Mouse (Mus musculus): Measurements from ENCODE around the gene Kctd6. TPM values are rescaled to one million over a fixed set of nuclear protein-coding genes. Genes with fewer than 3 reads are reported as not detected.

The Kctd6 gene
- polyA plus RNA-seq, 1 experiment from 2014 or later: 10.4 TPM

DNA sequence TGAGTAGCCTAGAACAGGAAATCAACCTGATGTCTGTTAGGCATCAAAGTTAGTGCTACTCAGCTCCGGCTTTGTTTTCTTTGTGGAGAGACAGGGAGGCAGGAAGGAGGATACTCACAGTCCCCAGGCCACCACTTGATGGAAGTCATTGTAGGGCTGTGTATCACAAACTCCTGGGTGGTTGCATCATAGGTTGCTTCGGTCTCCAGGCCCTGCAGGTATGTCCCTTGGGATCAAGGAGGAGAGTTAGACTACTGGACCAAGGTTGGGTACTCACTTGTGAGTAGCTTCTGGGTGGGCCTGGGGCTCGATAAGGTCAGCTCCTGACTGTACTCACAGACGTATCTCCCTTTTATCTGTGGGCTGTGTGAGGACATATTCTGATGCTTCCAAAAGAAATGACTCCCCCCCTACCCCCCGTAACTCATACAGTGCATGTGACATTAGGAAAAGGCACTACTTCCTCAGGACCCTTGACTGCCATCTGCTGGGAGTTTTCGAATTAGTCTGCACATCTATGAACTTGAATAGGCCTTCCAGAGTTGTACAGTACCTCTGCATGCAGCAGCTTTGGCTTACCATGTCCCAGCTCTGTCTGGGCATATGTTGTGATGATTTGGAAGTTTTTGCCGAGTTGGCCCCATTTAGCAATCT is 41.3 kb downstream of the Kctd6 start:
- peak; percentile 30 for ATAC-seq (ENCODE audit: low FRiP score, low TSS enrichment)

DNA sequence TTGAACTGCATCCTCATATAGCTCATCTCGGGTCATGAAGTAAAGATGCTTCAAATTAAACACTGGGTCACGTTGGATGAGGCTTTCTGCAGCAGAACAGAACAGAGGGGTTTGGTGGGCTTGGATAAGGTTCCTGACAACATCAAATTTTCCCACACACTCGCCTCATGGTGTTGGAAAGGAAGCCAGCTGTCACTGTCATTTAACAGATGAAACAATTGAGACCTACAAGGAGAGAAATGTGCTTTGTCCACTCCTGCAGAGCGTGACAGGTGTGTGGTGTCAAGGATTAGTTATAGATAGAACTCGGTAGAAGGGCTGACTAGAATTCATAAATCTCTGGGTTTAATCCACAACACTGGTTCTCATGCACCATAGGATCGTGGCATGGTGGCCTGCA is 42.1 kb downstream of the Kctd6 start:
- Histone ChIP-seq H3K27ac (ENCODE audit: low read depth, low read length) (no peak overlapping the region), H3K4me1 (ENCODE audit: control insufficient read depth, insufficient read depth, low read length) (no peaks in the 10 kb centered on the region), H3K9me3 (ENCODE audit: control insufficient read depth, low read length) (no peaks in the 10 kb centered on the region), H3K4me3 (ENCODE audit: low read length) (no peak overlapping the region), H3K27me3 (ENCODE audit: control insufficient read depth, insufficient read depth, low read length) (no peaks in the 10 kb centered on the region), H3K9ac (ENCODE audit: low read depth, low read length) (no peak overlapping the region), H3K4me2 (replicated peaks; ENCODE audit: low read depth, low read length) (no peak overlapping the region), H3K36me3 (ENCODE audit: control insufficient read depth, insufficient read depth, low read length) (no peaks in the 10 kb centered on the region)
- no peak for ATAC-seq (ENCODE audit: low FRiP score, low TSS enrichment)
- WGBS: 63% methylated on average over 6 of the region's 6 CpGs

More for the DNA sequence above, 41.3 kb downstream of the Kctd6 start:
- Histone ChIP-seq H3K27ac (ENCODE audit: low read depth, low read length) (no peak overlapping the region), H3K9me3 (ENCODE audit: control insufficient read depth, low read length) (no peaks in the 10 kb centered on the region), H3K4me2 (replicated peaks; ENCODE audit: low read depth, low read length) (no peak overlapping the region), H3K4me3 (ENCODE audit: low read length) (no peak overlapping the region), H3K36me3 (ENCODE audit: control insufficient read depth, insufficient read depth, low read length) (no peaks in the 10 kb centered on the region), H3K9ac (ENCODE audit: low read depth, low read length) (no peak overlapping the region), H3K27me3 (ENCODE audit: control insufficient read depth, insufficient read depth, low read length) (no peaks in the 10 kb centered on the region), H3K4me1 (ENCODE audit: control insufficient read depth, insufficient read depth, low read length) (no peaks in the 10 kb centered on the region)
- 77% methylated on average over 7 of the region's 7 CpGs for WGBS

DNA sequence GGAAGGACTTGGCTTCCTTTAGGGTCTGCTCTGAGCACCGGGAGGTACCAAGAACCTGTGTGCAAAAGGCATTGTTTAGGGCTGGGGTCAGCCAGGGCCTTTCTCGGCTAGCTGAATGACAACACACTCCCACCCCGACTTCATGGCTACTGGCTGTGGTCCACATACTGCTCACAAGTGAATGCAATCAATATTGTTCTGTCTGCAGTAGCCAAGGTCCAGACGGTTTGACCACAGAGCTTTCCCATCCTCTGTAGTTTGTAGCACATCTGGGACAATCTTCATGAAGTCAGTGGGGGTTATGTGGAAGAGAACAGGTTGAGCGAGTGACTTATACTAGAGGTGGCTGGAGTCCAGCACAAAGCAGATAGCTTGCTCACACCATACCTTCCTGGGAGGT is 42.9 kb downstream of the Kctd6 start:
- H3K27me3 ChIP-seq (ENCODE audit: control insufficient read depth, insufficient read depth, low read length): no peaks in the 10 kb centered on the region
- no peaks in the 10 kb centered on the region for H3K9me3 ChIP-seq (ENCODE audit: control insufficient read depth, low read length)
- H3K4me2 ChIP-seq (replicated peaks; ENCODE audit: low read depth, low read length): no peak overlapping the region
- H3K36me3 ChIP-seq (ENCODE audit: control insufficient read depth, insufficient read depth, low read length): no peaks in the 10 kb centered on the region
- no peaks in the 10 kb centered on the region for H3K4me1 ChIP-seq (ENCODE audit: control insufficient read depth, insufficient read depth, low read length)
- H3K4me3 ChIP-seq (ENCODE audit: low read length): no peak overlapping the region
- no peak for ATAC-seq (ENCODE audit: low FRiP score, low TSS enrichment)
- WGBS: 64% methylated on average over 5 of the region's 5 CpGs
- no peak overlapping the region for H3K9ac ChIP-seq (ENCODE audit: low read depth, low read length)
- H3K27ac ChIP-seq (ENCODE audit: low read depth, low read length): no peak overlapping the region

DNA sequence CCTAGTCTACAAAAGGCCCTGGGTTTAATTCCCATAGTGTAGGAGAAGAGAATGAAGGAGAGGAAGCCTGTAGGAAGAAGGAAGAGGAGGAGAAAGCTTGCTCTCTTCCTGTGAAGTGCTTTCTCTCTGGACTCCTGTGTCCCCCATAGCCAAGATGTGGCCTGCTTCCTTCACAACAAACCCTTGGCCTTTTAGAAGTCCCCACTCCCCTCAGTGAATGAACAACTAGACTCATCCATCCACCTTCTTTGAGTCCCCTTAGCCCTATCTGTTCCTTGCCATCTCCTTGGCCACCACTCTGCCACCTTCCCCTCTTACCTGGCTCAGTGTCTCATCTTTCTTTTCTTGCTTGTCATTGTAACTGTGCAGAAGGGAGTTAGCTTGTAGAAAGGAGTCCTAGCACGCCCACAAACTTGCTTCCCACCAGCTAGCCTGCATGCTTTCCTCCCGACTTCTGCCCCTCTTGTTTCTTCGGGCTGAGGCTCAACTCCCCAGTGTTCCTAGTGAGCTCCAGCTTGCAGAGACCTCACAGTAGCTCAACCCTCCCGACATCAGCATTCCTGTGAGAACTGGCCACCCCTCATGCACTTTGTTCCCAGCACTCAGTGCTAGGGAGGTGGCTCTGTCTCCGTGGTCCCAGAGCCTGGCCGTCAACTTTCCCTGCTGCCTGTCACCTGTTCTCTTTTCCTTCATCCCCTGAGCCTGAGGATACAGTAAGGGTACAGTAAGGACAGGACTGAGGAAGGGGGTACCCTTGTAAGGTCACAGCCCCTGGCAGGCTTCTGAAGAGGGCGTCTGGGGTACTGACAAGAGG is 43.8 kb downstream of the Kctd6 start:
- Histone ChIP-seq H3K4me1 (ENCODE audit: control insufficient read depth, insufficient read depth, low read length) (no peaks in the 10 kb centered on the region), H3K9ac (ENCODE audit: low read depth, low read length) (no peak overlapping the region), H3K27me3 (ENCODE audit: control insufficient read depth, insufficient read depth, low read length) (no peaks in the 10 kb centered on the region), H3K36me3 (ENCODE audit: control insufficient read depth, insufficient read depth, low read length) (no peaks in the 10 kb centered on the region), H3K4me3 (ENCODE audit: low read length) (no peak overlapping the region), H3K27ac (ENCODE audit: low read depth, low read length) (no peak overlapping the region), H3K4me2 (replicated peaks; ENCODE audit: low read depth, low read length) (no peak overlapping the region), H3K9me3 (ENCODE audit: control insufficient read depth, low read length) (no peaks in the 10 kb centered on the region)
- 55% methylated on average over 7 of the region's 7 CpGs for WGBS
- no peak for ATAC-seq (ENCODE audit: low FRiP score, low TSS enrichment)

DNA sequence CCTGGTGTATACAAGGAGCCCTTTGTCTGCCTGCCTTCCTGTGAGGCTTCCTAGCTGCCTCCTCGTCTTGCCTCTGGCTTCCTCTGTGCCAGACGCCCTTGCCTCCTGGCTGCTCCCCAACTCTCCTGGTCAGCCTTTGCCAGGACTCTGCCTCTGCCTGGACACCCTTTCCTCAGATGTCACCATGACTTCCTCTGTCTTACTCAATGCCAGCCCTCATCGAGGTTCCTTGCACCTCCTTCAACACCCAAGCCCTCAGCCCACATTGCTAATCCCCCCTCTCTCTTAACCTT is 44.3 kb downstream of the Kctd6 start:
- WGBS: 56% methylated on average over 3 of the region's 3 CpGs
- no peak overlapping the region for H3K27ac ChIP-seq (ENCODE audit: low read depth, low read length)

DNA sequence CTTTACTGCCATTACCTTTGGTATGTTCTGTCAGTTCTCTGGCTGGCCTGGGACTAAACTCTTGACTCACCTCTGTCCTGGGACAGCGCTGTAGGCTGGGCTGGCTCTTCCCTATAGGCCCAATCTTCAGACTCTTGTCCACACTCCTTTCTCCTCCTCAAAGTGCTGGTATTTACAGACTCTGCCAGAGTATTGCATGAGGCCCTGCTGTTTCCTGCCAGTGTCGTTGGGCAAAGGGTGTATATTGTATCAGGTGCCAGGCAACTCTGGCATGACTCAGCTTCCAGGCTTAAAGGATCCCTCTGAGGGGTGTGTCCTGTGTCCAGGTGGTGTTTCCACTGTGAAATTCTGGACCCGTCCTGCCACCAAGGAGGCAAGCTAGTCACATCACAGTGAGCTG is 44.8 kb downstream of the Kctd6 start:
- no peaks in the 10 kb centered on the region for H3K4me1 ChIP-seq (ENCODE audit: control insufficient read depth, insufficient read depth, low read length)
- 79% methylated on average over 3 of the region's 3 CpGs for WGBS
- H3K27ac ChIP-seq (ENCODE audit: low read depth, low read length): no peak overlapping the region
- H3K9ac ChIP-seq (ENCODE audit: low read depth, low read length): no peak overlapping the region; the same call in 1 of the 2 replicates
- H3K4me3 ChIP-seq (ENCODE audit: low read length): no peak overlapping the region
- H3K4me2 ChIP-seq (replicated peaks; ENCODE audit: low read depth, low read length): no peak overlapping the region
- H3K27me3 ChIP-seq (ENCODE audit: control insufficient read depth, insufficient read depth, low read length): no peaks in the 10 kb centered on the region
- H3K9me3 ChIP-seq (ENCODE audit: control insufficient read depth, low read length): no peaks in the 10 kb centered on the region
- no peaks in the 10 kb centered on the region for H3K36me3 ChIP-seq (ENCODE audit: control insufficient read depth, insufficient read depth, low read length)
- ATAC-seq (ENCODE audit: low FRiP score, low TSS enrichment): no peak

More for the DNA sequence above, 44.3 kb downstream of the Kctd6 start:
- Histone ChIP-seq H3K36me3 (ENCODE audit: control insufficient read depth, insufficient read depth, low read length) (no peaks in the 10 kb centered on the region), H3K4me1 (ENCODE audit: control insufficient read depth, insufficient read depth, low read length) (no peaks in the 10 kb centered on the region), H3K4me2 (replicated peaks; ENCODE audit: low read depth, low read length) (no peak overlapping the region), H3K27me3 (ENCODE audit: control insufficient read depth, insufficient read depth, low read length) (no peaks in the 10 kb centered on the region), H3K9ac (ENCODE audit: low read depth, low read length) (no peak overlapping the region), H3K9me3 (ENCODE audit: control insufficient read depth, low read length) (no peaks in the 10 kb centered on the region), H3K4me3 (ENCODE audit: low read length) (no peak overlapping the region)
- ATAC-seq (ENCODE audit: low FRiP score, low TSS enrichment): no peak

DNA sequence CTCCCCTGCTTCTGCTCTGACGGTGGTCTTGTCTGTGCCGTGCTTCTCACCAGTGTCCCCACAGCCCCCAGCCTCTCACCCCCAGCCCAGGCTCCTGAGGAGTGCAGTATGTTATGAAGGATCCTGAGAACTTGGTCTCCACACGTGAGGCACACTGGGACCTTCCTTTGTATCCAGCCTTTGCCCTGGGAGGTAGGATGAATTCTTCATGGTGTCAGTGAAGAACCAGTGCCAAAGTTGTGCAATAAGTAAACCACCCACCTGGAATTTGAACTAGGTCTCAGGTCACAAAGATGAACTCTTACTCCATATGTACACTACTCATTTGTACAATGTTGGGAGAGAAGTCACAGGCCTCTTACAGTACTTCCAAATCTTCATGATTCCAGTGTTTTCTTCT is 45.2 kb downstream of the Kctd6 start, which contains the start of gene Acox2:
TSS of gene Acox2 (minus strand) at position 188 of the 400 bp plus-strand sequence.
- 89% methylated on average over 3 of the region's 3 CpGs for WGBS
- H3K36me3 ChIP-seq (ENCODE audit: control insufficient read depth, insufficient read depth, low read length): no peaks in the 10 kb centered on the region
- H3K4me2 ChIP-seq (replicated peaks; ENCODE audit: low read depth, low read length): no peak within 1 kb of the TSS
- no peak for ATAC-seq (ENCODE audit: low FRiP score, low TSS enrichment)
- H3K4me1 ChIP-seq (ENCODE audit: control insufficient read depth, insufficient read depth, low read length): no peaks in the 10 kb centered on the region
- no peak within 1 kb of the TSS for H3K4me3 ChIP-seq (ENCODE audit: low read length)
- no peaks in the 10 kb centered on the region for H3K9me3 ChIP-seq (ENCODE audit: control insufficient read depth, low read length)
- H3K27ac ChIP-seq (ENCODE audit: low read depth, low read length): no peak within 1 kb of the TSS
- no peak within 1 kb of the TSS; the same call in 1 of the 2 replicates for H3K9ac ChIP-seq (ENCODE audit: low read depth, low read length)
- no peaks in the 10 kb centered on the region for H3K27me3 ChIP-seq (ENCODE audit: control insufficient read depth, insufficient read depth, low read length)

DNA sequence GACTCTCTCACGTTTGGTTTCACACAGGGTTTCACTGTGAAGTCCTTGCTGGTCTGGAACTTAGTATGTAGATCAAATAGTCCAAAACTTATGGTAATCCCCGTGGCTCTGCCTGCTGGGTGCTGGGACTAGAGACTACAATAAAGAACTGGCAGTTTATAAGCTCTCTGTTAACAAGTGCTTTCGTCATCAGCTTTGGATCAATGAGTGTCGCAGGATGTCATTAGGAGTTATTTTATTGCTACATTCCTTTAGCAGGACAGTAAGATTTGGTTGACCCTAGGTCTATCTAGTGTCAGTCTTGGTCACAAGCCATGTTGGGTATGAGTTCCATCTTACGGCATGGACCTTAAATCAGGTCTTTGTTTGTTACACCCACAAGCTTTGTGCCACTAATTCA is 46.3 kb downstream of the Kctd6 start:
- H3K27me3 ChIP-seq (ENCODE audit: control insufficient read depth, insufficient read depth, low read length): no peaks in the 10 kb centered on the region
- no peak overlapping the region for H3K9ac ChIP-seq (ENCODE audit: low read depth, low read length)
- H3K4me2 ChIP-seq (replicated peaks; ENCODE audit: low read depth, low read length): no peak overlapping the region
- H3K9me3 ChIP-seq (ENCODE audit: control insufficient read depth, low read length): no peaks in the 10 kb centered on the region
- H3K27ac ChIP-seq (ENCODE audit: low read depth, low read length): no peak overlapping the region
- WGBS: 73% methylated on average over 5 of the region's 5 CpGs
- H3K4me3 ChIP-seq (ENCODE audit: low read length): no peak overlapping the region
- ATAC-seq (ENCODE audit: low FRiP score, low TSS enrichment): no peak
- H3K36me3 ChIP-seq (ENCODE audit: control insufficient read depth, insufficient read depth, low read length): no peaks in the 10 kb centered on the region
- H3K4me1 ChIP-seq (ENCODE audit: control insufficient read depth, insufficient read depth, low read length): no peaks in the 10 kb centered on the region

DNA sequence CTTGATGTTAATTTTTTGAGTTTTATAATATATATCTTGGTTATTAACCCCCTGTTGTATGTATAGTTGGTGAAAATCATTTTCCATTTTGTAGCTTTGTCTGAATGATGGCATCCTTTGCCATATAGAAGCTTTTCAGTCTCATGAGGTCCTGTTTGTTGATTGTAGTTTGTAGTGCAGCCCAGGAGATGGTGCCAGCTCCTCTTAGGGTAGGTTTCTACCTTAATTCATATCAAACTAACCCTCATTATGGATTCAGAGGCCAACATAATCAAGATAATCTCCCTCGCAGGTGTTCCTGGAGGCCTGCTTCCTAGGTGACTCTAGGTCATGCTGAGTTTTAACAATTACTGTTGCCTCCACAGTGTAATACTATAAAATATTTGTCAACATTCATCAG is 48.3 kb downstream of the Kctd6 start:
- WGBS: 50% methylated on average over 1 of the region's 1 CpGs
- Histone ChIP-seq H3K9me3 (ENCODE audit: control insufficient read depth, low read length) (no peaks in the 10 kb centered on the region), H3K9ac (ENCODE audit: low read depth, low read length) (no peak overlapping the region), H3K27ac (ENCODE audit: low read depth, low read length) (no peak overlapping the region), H3K27me3 (ENCODE audit: control insufficient read depth, insufficient read depth, low read length) (no peaks in the 10 kb centered on the region), H3K36me3 (ENCODE audit: control insufficient read depth, insufficient read depth, low read length) (no peaks in the 10 kb centered on the region), H3K4me2 (replicated peaks; ENCODE audit: low read depth, low read length) (no peak overlapping the region), H3K4me3 (ENCODE audit: low read length) (no peak overlapping the region), H3K4me1 (ENCODE audit: control insufficient read depth, insufficient read depth, low read length) (no peaks in the 10 kb centered on the region)
- ATAC-seq (ENCODE audit: low FRiP score, low TSS enrichment): no peak

Measured in kidney, embryonic 14.5 days (tissue).